Mouse (Mus musculus): ENCODE measurements around the gene Bahcc1. TPM values are rescaled to one million over a fixed set of nuclear protein-coding genes. Genes with fewer than 3 reads are reported as not detected.
A peak's percentile ranks its signal among the peaks of the same experiment; 100 is the strongest.

Bahcc1 gene
- polyA plus RNA-seq, 1 experiment from 2014 or later, result 4.6 TPM

DNA sequence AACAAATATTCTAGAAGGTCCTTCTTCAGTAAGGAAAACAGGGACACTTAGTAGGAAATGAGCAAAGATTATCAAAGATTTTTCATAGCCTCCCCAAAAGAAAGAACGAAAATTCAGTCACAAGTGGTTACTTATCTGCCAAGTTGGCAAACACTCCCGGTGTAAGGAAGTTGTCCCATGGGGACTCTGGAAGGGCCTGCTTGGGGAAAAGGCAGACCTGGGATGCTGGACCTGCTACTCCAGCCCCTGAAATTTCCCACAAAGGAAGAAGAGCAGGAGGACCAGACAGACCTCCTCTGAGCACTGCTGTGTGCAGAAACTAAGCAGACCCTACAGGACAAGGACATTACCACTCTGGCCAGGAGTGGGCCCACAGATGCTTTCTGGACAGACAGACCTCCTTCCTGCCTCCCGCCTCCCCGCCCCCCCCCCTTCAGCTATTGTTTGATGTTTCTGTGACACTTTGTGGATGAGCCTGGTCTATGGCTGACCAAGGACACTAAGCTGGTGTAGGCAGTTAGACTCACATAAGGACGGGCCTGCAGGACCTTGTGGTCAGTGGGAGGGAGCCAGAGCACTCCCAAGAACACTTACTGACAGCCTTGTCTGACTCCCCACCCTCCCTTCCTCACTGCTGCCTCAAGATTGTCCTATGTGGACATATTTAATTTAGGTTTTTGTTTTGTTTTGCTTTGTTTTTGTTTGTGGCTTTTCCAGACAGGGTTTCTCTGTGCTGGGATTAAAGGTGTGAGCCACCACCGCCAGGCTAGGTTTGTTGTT, 81.3 kb downstream of the Bahcc1 start:
- no peak for DNase-seq (ENCODE audit: low spot score)

- DNase-seq (ENCODE audit: low spot score), result no peak
Observed at GRCm38 (mm10) chr11:120314721-120315415, 82.1 kb downstream of the Bahcc1 start.

GRCm38 (mm10) chr11:120315416-120315761, 82.6 kb downstream of the Bahcc1 start:
- no peak for DNase-seq (ENCODE audit: low spot score)

- DNase-seq (ENCODE audit: low spot score), result peak; percentile 90
Observed at GRCm38 (mm10) chr11:120315832-120316689, 83.3 kb downstream of the Bahcc1 start.

- peak; percentile 34 for DNase-seq (ENCODE audit: low spot score)
Observed at GRCm38 (mm10) chr11:120316690-120317254, 84.0 kb downstream of the Bahcc1 start.

GRCm38 (mm10) chr11:120317456-120317855, 84.7 kb downstream of the Bahcc1 start:
- DNase-seq (ENCODE audit: low spot score), result no peak

DNA sequence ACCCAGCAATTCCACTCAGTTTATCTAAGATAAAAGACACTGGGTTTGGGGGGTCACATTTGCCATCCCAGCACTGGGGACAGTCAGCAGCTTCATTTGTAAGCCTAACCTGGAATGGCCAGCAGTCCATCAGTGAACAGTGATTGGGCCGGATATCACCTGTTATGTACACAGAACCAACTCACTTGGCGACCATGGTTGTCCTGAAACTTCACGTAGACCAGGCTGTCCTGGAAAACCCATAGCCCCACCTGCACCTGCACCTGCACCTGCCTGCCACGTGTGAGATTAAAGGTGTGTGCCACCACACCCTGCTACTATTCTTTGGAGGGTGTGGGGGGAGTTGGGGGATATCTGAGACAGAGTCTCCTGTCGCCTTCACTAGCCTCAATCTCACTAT, 86.6 kb downstream of the Bahcc1 start:
- no peak for DNase-seq (ENCODE audit: low spot score)

DNA sequence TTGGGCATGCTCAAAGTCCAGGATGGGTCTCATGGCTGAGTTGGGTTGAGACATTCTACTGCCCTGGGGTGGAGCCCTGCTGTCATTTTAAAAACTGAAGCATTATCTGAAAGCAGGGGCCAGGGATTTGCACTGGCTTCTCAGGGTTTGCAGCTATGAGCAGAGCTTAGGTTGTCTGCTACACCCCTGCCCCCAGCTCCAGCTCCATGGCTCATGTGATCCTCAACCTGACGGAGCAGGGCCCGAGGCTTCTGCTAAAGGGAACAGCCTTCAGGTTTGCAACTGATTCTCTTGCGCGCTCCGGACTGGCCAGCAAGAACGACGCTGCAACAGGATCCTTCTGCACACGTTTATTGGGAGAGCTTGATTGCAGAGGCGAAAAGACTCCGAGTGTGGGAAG, 87.4 kb downstream of the Bahcc1 start:
- DNase-seq (ENCODE audit: low spot score), result no peak

- no peak for DNase-seq (ENCODE audit: low spot score)
Observed at GRCm38 (mm10) chr11:120335431-120336021, 102.8 kb downstream of the Bahcc1 start.

- no peak for DNase-seq (ENCODE audit: low spot score)
Observed at GRCm38 (mm10) chr11:120337447-120337846, 104.7 kb downstream of the Bahcc1 start.

DNA sequence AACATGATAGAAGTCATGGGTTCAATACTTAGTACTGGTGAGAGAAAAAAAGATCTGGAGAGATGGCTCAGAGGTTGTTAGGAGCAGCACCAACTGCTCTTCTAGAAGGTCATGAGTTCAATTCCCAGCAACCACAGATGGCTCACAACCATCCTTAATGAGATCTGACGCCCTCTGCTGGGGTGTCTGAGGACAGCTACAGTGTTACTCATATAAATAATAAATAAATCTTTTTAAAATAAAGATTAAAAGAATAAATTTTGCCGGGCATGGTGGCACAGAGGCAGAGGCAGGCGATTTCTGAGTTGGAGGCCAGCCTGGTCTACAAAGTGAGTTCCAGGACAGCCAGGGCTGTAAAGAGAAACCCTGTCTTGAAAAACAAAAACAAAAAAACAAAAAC, 106.0 kb downstream of the Bahcc1 start:
- no peak for DNase-seq (ENCODE audit: low spot score)

GRCm38 (mm10) chr11:120339978-120340513, 107.3 kb downstream of the Bahcc1 start:
- DNase-seq (ENCODE audit: low spot score), result no peak

DNA sequence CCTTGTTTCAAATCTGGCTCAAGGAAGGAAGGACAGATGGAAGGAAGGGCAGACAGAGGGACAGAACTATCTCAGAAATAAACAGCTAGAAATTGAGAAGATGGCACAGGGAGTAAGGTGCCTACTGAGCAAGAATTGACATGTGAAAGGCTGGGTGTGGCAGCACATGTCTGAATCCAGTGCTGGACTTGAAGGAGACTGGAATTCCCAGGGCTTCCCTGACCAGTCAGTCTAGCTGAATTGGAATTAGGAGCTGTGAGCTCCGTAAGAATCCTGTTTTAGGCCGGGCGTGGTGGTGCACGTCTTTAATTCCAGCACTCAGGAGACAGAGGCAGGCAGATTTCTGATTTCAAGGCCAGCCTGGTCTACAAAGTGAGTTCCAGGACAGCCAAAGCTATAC, 108.9 kb downstream of the Bahcc1 start:
- no peak for DNase-seq (ENCODE audit: low spot score)

Small RNAs within 50 kb of the gene (microRNA-seq; reads per million reads assigned to microRNA genes)
- not detected for gene Gm47297 (ENCODE audit: borderline number of aligned reads)

Other genes with a start within 250 kb of the Bahcc1 start
- 0.21 and 0.31 TPM in 2 replicates for gene Aatk, start 185.8 kb upstream of the Bahcc1 start, polyA plus RNA-seq (2015; fragmentation: Nextera tagmentation; extraction: Ambion mirVana)
- gene Cep131, start 146.1 kb upstream of the Bahcc1 start, polyA plus RNA-seq (2015; fragmentation: Nextera tagmentation; extraction: Ambion mirVana), result 9.5 and 11.2 TPM in 2 replicates
- gene Tepsin, start 134.2 kb upstream of the Bahcc1 start, polyA plus RNA-seq (2015; fragmentation: Nextera tagmentation; extraction: Ambion mirVana), result 12.3 and 13.2 TPM in 2 replicates
- gene Ndufaf8, start 134.0 kb upstream of the Bahcc1 start, polyA plus RNA-seq (2015; fragmentation: Nextera tagmentation; extraction: Ambion mirVana), result 112 and 121 TPM in 2 replicates
- 58.9 and 60.9 TPM in 2 replicates for gene Slc38a10, start 81.6 kb upstream of the Bahcc1 start, polyA plus RNA-seq (2015; fragmentation: Nextera tagmentation; extraction: Ambion mirVana)
- gene Actg1, start 115.6 kb downstream of the Bahcc1 start, polyA plus RNA-seq (2015; fragmentation: Nextera tagmentation; extraction: Ambion mirVana), result 1,815 and 1,857 TPM in 2 replicates
- 0.46 and 0.59 TPM in 2 replicates for gene Fscn2, start 128.6 kb downstream of the Bahcc1 start, polyA plus RNA-seq (2015; fragmentation: Nextera tagmentation; extraction: Ambion mirVana)
- 12.8 and 15.9 TPM in 2 replicates for gene Faap100, start 145.8 kb downstream of the Bahcc1 start, polyA plus RNA-seq (2015; fragmentation: Nextera tagmentation; extraction: Ambion mirVana)
- gene Nploc4, start 204.8 kb downstream of the Bahcc1 start, polyA plus RNA-seq (2015; fragmentation: Nextera tagmentation; extraction: Ambion mirVana), result 24.8 and 29.3 TPM in 2 replicates
- 1.2 TPM in 2 replicates for gene Tspan10, start 209.7 kb downstream of the Bahcc1 start, polyA plus RNA-seq (2015; fragmentation: Nextera tagmentation; extraction: Ambion mirVana)
- 0.14 TPM in 1 of 2 replicates, not detected in the other for gene Pde6g, start 220.6 kb downstream of the Bahcc1 start, polyA plus RNA-seq (2015; fragmentation: Nextera tagmentation; extraction: Ambion mirVana)
- 15.5 and 18.5 TPM in 2 replicates for gene Oxld1, start 225.1 kb downstream of the Bahcc1 start, polyA plus RNA-seq (2015; fragmentation: Nextera tagmentation; extraction: Ambion mirVana)
- 30.0 and 33.3 TPM in 2 replicates for gene Ccdc137, start 225.2 kb downstream of the Bahcc1 start, polyA plus RNA-seq (2015; fragmentation: Nextera tagmentation; extraction: Ambion mirVana)
- 34.7 and 36.6 TPM in 2 replicates for gene Arl16, start 234.7 kb downstream of the Bahcc1 start, polyA plus RNA-seq (2015; fragmentation: Nextera tagmentation; extraction: Ambion mirVana)